Mouse (Mus musculus) forebrain, embryonic 16.5 days (tissue): ENCODE results near the gene Slx4ip. TPM values are rescaled to one million over a fixed set of nuclear protein-coding genes. Genes with fewer than 3 reads are reported as not detected.
A peak's percentile ranks its signal among the peaks of the same experiment; 100 is the strongest.
"Not testable (repeated sequence)": the region's sequence is repeated elsewhere in the genome, so short reads cannot be mapped to it uniquely, and the experiment has no call there.

Experiments used
- ATAC-seq: fragments of 200-750 bp; cut with Nextera tagmentation; 2 replicates; pipeline ENCODE4 v1.8.0; 2017; ENCODE audit warnings: mild to moderate bottlenecking, moderate library complexity
- H3K27ac ChIP-seq: fragments of 300-500 bp; sonication (generic); 2 replicates; pipeline ENCODE4 v1.5.1; 2014; ENCODE audit warnings: low read length, control low read depth
- H3K27me3 ChIP-seq: fragments of 300-500 bp; sonication (generic); replicated peaks from 2 replicates; pipeline ENCODE4 v1.6.1; 2014; ENCODE audit warnings: low read length; ENCODE audit not compliant: control insufficient read depth, insufficient read depth
- H3K36me3 ChIP-seq: fragments of 300-500 bp; sonication (generic); 2 replicates; pipeline ENCODE4 v1.6.1; 2014; ENCODE audit not compliant: control insufficient read depth, insufficient read depth
- H3K4me1 ChIP-seq: fragments of 300-500 bp; sonication (generic); replicated peaks from 2 replicates; pipeline ENCODE4 v1.6.1; 2014; ENCODE audit warnings: low read length; ENCODE audit not compliant: control insufficient read depth, insufficient read depth
- H3K4me2 ChIP-seq: fragments of 300-500 bp; sonication (generic); 2 replicates; pipeline ENCODE4 v1.6.1; 2014; ENCODE audit warnings: mild to moderate bottlenecking, low read length, control low read depth
- H3K4me3 ChIP-seq: fragments of 300-500 bp; sonication (generic); replicated peaks from 2 replicates; pipeline ENCODE4 v1.5.1; 2014; ENCODE audit warnings: mild to moderate bottlenecking, low read length, control low read depth
- H3K9ac ChIP-seq: fragments of 300-500 bp; sonication (generic); replicated peaks from 2 replicates; pipeline ENCODE4 v1.6.1; 2014; ENCODE audit warnings: low read depth, low read length, control low read depth
- H3K9me3 ChIP-seq: fragments of 300-500 bp; sonication (generic); 2 replicates; pipeline ENCODE4 v1.6.1; 2016; ENCODE audit warnings: low read length; ENCODE audit not compliant: control insufficient read depth
- WGBS: fragments of 180-500 bp; shearing (Covaris S2); extraction: QIAGEN DNeasy Blood & Tissue Kit; methylation state at CpG from one replicate; pipeline ENCODE4 v1.1.7; 2014; 5-methylcytosine and 5-hydroxymethylcytosine counted together
- polyA plus RNA-seq: library from polyadenylated mRNA; unstranded; fragments of >200 nt; fragmentation: Nextera tagmentation; extraction: Ambion mirVana; gene quantifications from 2 replicates; pipeline ENCODE4 v1.2.1, GENCODE M21; 2015

Slx4ip gene
- polyA plus RNA-seq, result 12.4 and 12.6 TPM in 2 replicates

DNA sequence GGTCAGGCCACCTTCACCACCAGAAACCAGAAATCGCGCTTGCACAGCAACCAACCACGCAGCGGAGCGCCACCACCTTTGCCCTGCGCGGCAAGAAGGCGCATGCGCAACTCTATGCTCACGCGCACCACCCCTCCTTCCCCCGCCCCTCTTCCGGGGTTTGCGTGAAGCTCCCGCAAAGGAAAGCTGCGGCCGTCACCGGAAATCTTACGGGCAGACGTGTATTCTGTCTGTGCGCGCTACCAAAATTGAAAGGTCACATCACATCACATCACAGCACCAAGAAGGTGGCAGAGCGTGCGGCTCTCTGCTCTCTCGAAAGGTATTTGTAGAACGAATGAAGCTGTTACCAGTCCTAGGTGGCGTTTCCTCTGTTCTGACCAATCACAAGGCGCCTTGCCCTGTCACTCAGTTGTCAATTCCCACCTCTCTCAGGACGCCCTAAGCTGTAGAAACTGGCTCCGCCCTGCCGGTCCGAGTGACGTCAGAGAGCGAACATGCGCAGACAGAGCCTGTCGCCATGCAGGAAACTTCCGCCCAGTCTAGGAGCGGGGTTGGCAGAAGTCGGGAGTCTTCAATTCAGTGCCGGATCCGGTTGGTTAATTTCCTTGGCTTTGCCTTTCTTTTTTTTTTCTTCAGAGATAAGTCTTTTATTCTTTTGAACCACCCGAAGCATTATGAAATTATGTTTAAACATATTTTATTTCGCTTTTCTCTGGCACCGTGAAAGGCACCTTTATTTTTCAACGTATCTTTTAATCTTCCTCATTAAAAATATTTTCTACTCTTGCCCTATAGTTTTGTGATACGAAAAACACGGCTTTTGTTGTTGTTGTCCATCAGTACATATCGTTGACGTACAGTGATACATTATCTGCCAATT, at the start of gene Slx4ip, which contains the start of the genes AL731706.1 and Mkks:
TSS of gene Slx4ip (plus strand) at position 151 of the 883 bp plus-strand sequence.
TSS of gene AL731706.1 (minus strand) at position 322 of the 883 bp plus-strand sequence.
TSS of gene Mkks (minus strand) at position 322 of the 883 bp plus-strand sequence.
- Histone ChIP-seq H3K27me3 (no peaks in the 10 kb centered on the region), H3K4me1 (peaks cover 11% of the 10 kb centered on the region), H3K4me3 (peak within 1 kb of the TSS; percentile 59), H3K9ac (peak within 1 kb of the TSS; percentile 74), H3K27ac (peak within 1 kb of the TSS; percentile 95), H3K4me2 (peak within 1 kb of the TSS; percentile 46), H3K9me3 (no peaks in the 10 kb centered on the region), H3K36me3 (no peaks in the 10 kb centered on the region)
- WGBS, result under 1% methylated on average over 49 of the region's 49 CpGs
- ATAC-seq, result peak; percentile 97

GRCm38 (mm10) chr2:136850366-136850765, 40.7 kb upstream of the Slx4ip start:
- Histone ChIP-seq H3K4me1 (peaks cover 9% of the 10 kb centered on the region), H3K9ac (no peak overlapping the region)
- no peak for ATAC-seq

DNA sequence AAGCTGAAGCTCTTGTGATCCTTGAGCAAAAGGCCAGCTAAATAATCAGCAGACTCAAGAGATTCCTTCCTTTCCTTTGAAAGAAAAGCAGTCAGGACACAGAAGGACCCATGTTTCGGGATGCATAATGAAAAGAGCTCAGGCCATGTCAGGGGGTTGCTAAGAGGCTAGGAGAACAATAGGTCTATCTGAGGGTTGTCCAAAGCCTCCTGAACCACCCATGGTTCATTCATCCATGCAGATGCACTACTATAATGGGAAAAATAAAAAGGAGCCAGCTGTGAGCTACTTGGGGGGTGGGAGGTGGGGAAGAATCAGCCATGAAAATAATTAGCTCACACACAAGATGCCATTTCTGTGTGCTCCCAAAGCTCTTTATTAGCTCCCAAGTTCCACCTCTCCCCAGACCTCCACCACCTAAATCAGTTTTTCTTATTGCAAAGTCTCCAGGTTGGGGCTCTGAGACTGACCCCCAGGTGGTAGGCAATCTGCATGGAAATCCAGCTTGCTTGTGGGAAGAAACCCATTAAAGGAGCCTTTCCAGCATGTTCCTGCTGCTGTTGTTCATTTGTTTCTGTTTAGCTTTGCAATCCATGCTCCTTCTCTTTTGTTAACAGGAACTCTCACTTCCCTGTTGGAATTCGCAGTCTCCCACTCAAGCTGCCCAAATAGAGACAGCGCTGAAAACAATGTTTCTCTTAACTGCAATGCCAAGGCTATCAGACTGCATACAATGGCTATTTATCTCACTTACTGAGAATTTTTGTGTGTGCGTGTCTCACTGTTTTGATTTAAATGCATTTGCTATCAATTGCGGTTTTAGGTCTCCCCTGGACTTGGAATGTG, 36.3 kb upstream of the Slx4ip start:
- Histone ChIP-seq H3K4me2 (no peak overlapping the region), H3K9ac (no peak overlapping the region), H3K27me3 (no peaks in the 10 kb centered on the region), H3K4me1 (peaks cover 9% of the 10 kb centered on the region), H3K27ac (no peak overlapping the region), H3K36me3 (no peaks in the 10 kb centered on the region), H3K9me3 (no peaks in the 10 kb centered on the region), H3K4me3 (no peak overlapping the region)
- peak; percentile 28; the same call in 1 of the 2 replicates for ATAC-seq
- 7% methylated on average over 5 of the region's 5 CpGs for WGBS

More at GRCm38 (mm10) chr2:136850366-136850765, 40.7 kb upstream of the Slx4ip start:
- WGBS, result 75% methylated on average over 3 of the region's 3 CpGs
- H3K27ac ChIP-seq, result no peak overlapping the region
- no peaks in the 10 kb centered on the region for H3K27me3 ChIP-seq
- no peak overlapping the region for H3K4me2 ChIP-seq
- H3K9me3 ChIP-seq, result no peaks in the 10 kb centered on the region
- no peak overlapping the region for H3K4me3 ChIP-seq
- no peaks in the 10 kb centered on the region for H3K36me3 ChIP-seq

DNA sequence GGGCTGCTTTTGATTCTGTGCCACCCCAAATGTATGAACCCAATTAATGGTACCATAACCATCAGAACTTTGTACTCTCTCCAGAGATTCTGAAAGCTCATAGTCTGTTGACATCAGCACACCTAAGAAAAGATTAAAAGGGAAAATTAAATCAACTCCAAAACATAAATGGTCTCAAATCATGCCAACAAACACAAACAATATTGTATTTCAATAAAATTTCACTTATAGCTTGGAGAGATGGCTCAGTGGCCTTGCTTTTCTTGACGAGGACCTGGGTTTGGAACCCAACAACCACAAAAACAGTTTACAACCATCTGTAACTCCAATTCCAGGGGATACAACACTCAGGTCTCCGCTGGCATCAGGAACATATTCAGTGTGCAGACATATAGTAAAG, 5.4 kb upstream of the Slx4ip start, which contains the start of gene AL731706.2:
TSS of gene AL731706.2 (minus strand) at position 101 of the 400 bp plus-strand sequence.
- H3K4me1 ChIP-seq, result peaks cover 7% of the 10 kb centered on the region
- no peaks in the 10 kb centered on the region for H3K27me3 ChIP-seq
- H3K27ac ChIP-seq, result no peak within 1 kb of the TSS
- H3K4me3 ChIP-seq, result no peak within 1 kb of the TSS
- H3K9ac ChIP-seq, result no peak within 1 kb of the TSS
- ATAC-seq, result no peak
- H3K9me3 ChIP-seq, result no peaks in the 10 kb centered on the region
- H3K36me3 ChIP-seq, result peaks cover 20% of the 10 kb centered on the region
- H3K4me2 ChIP-seq, result no peak within 1 kb of the TSS
- WGBS, result 97% methylated on average over 2 of the region's 2 CpGs

DNA sequence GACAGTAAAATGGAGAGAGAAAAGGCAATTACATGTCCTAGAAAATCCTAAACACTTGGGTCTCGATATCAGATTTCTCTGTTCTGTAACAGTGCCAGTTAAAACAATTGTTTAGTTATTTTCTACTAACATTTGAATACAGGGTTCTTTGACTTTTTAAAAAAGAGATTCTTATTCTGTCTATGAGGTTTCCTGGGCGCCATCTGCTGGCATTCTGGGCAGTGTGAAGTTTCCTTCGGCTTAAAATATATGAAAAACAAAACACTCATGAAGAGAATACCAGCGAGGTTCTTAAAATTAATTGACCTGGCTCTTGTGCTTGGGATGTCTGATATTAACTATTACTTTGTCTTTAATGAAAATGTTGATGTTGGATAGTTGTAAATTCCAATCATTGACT, 4.2 kb upstream of the Slx4ip start:
- no peak overlapping the region for H3K27ac ChIP-seq
- ATAC-seq, result no peak
- WGBS, result 48% methylated on average over 4 of the region's 4 CpGs
- peaks cover 7% of the 10 kb centered on the region for H3K4me1 ChIP-seq
- no peak overlapping the region for H3K9ac ChIP-seq
- peaks cover 10% of the 10 kb centered on the region for H3K36me3 ChIP-seq
- H3K9me3 ChIP-seq, result no peaks in the 10 kb centered on the region
- H3K27me3 ChIP-seq, result no peaks in the 10 kb centered on the region
- H3K4me2 ChIP-seq, result no peak overlapping the region
- H3K4me3 ChIP-seq, result no peak overlapping the region

DNA sequence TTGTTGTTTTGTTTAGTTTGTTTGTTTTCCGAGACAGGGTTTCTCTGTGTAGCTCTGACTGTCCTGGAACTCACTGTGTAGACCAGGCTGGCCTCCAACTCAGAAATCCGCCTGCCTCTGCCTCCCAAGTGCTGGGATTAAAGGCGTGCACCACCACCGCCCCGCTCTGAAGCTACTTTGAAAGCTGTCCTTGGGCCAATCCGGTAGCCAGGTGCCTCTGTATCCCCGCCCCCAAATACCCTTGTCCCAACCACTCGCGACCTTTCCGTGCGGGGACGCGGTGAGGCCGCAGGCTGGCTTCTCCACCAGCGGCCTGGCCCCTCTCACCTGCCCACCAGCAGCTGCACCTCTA, 326 bp upstream of the Slx4ip start:
- peak overlapping the region; percentile 46 for H3K4me2 ChIP-seq
- not testable (repeated sequence) for H3K9me3 ChIP-seq, H3K27me3 ChIP-seq, H3K36me3 ChIP-seq
- peaks cover 12% of the 10 kb centered on the region for H3K4me1 ChIP-seq
- peak overlapping the region; percentile 59 for H3K4me3 ChIP-seq
- ATAC-seq, result peak; percentile 41
- peak overlapping the region; percentile 74 for H3K9ac ChIP-seq
- 7% methylated on average over 15 of the region's 15 CpGs for WGBS
- H3K27ac ChIP-seq, result peak overlapping the region; percentile 95

DNA sequence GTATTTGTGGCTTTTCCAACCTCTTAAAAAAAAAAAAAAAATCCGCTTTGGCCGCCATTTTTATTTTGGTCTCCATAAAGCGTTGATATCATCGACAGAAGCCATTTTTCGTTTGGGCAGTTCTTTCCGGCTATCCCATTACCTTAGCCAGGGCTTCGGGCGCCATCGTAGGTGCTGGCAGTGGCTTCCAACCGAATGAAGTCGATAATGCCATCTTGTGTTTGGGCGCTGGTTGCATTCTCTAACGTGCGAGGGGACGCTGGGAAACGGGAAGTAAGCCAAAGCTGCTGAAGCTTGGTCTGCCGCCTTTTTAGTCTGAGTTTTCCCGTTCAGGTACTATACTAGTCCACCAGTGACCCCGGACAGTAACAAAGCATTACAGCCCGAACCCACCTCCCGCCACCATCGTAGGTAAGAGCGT, 943 bp downstream of the Slx4ip start:
- Histone ChIP-seq H3K9me3 (no peaks in the 10 kb centered on the region), H3K27ac (peak overlapping the region; percentile 95), H3K4me1 (peaks cover 10% of the 10 kb centered on the region), H3K27me3 (no peaks in the 10 kb centered on the region), H3K4me3 (peak overlapping the region; percentile 59), H3K4me2 (peak overlapping the region; percentile 37), H3K36me3 (no peaks in the 10 kb centered on the region), H3K9ac (peak overlapping the region; percentile 69)
- under 1% methylated on average over 23 of the region's 23 CpGs for WGBS
- ATAC-seq, result peak; percentile 82

GRCm38 (mm10) chr2:136894494-136894893, 3.5 kb downstream of the Slx4ip start:
- H3K4me2 ChIP-seq, result no peak overlapping the region
- no peaks in the 10 kb centered on the region for H3K27me3 ChIP-seq
- peaks cover 10% of the 10 kb centered on the region for H3K4me1 ChIP-seq
- H3K4me3 ChIP-seq, result no peak overlapping the region
- no peak overlapping the region for H3K27ac ChIP-seq
- H3K36me3 ChIP-seq, result no peaks in the 10 kb centered on the region
- H3K9me3 ChIP-seq, result no peaks in the 10 kb centered on the region
- ATAC-seq, result no peak
- 24% methylated on average over 2 of the region's 2 CpGs for WGBS
- H3K9ac ChIP-seq, result no peak overlapping the region

GRCm38 (mm10) chr2:136896131-136896530, 5.1 kb downstream of the Slx4ip start:
- H3K9ac ChIP-seq, result no peak overlapping the region
- no peak overlapping the region for H3K27ac ChIP-seq
- no peaks in the 10 kb centered on the region for H3K27me3 ChIP-seq
- H3K36me3 ChIP-seq, result no peaks in the 10 kb centered on the region
- H3K4me1 ChIP-seq, result peaks cover 5% of the 10 kb centered on the region
- 72% methylated on average over 2 of the region's 2 CpGs for WGBS
- ATAC-seq, result no peak
- no peak overlapping the region for H3K4me3 ChIP-seq
- H3K9me3 ChIP-seq, result no peaks in the 10 kb centered on the region
- no peak overlapping the region for H3K4me2 ChIP-seq
